Mouse (Mus musculus) olfactory bulb, adult 2 months (tissue): ENCODE data around the gene Gna12.

Source experiments
- CTCF ChIP-seq: fragments of 200-500 bp; IDR thresholded peaks from 2 replicates; pipeline ENCODE4 v1.5.1; 2012; ENCODE audit warnings: low read depth, mild to moderate bottlenecking, low read length, moderate library complexity; ENCODE audit not compliant: insufficient read depth
- POLR2A ChIP-seq: fragments of 200-500 bp; IDR thresholded peaks from 2 replicates; pipeline ENCODE4 v1.6.1; 2012; ENCODE audit warnings: mild to moderate bottlenecking, low read depth, low read length, moderate library complexity; ENCODE audit not compliant: insufficient read depth

DNA sequence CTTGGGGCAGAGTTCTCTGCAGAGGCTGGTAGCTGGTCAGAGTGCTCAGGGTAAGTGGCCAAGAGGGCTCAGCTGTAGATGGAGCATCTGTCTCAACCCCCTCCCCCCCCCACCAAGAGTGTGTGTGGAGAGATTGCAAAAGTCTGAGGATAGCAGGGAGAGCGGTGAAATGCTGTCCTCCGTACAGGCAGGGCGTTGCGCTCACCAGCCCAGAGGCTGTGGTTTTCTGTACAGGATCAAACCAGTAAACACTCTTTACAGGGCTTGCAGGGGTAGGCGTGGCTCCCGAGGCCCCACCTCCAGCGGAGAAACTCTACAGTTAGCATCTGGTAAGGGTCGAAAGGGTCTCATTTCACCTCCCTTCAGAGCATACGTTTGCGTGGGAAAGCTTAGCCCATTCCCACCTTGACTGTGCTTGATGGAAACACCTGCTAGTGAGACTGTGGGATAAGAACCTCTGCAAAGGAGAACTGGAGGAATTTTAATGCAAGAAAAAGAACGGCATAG, 42.4 kb upstream of the Gna12 start:
- no peak for TF ChIP-seq CTCF
- TF ChIP-seq POLR2A: no peak
